Mouse (Mus musculus): ENCODE results near the gene Gopc. TPM values are rescaled to one million over a fixed set of nuclear protein-coding genes. Genes with fewer than 3 reads are reported as not detected.

Gene Gopc
- 22.0 TPM for polyA plus RNA-seq (2017; shearing (Covaris generic))

DNA sequence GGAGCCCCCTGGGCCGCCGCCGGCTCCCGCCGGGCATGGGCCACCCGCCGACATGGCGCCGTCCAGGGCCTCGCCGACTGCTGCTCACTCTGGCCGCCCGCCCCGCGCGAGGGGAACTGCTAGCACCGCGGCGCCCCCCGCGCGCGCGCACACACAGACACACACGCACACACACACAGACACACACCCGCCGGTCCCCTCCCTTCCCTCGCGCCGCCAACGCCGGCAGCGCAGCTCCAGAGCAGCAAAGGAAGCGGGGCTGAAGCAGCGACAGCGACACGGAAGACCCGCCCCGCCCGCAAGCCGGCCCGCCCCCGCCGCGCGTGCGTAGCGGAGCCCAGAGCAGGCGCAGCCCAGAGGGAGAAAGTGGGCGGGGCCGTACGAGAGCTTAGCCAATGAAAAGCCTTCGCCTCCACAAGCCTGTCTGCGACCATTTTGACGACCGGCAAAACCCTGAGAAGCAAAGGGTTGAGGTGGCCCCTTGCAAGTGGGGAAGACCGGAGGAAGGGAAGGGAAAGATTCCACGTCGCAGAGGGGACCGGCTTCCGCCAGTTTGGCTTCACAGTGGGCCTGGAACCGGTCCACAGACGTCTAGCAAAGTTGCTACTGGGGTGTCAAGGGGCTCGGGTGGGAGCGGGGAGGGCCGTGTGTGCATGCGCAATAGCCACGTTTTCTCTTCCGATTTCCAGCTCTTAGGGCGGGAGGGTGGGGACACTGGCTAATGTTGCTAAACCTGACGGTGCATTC is at the start of gene Gopc:
TSS of gene Gopc (minus strand) at position 280 of the 747 bp plus-strand sequence.

DNA sequence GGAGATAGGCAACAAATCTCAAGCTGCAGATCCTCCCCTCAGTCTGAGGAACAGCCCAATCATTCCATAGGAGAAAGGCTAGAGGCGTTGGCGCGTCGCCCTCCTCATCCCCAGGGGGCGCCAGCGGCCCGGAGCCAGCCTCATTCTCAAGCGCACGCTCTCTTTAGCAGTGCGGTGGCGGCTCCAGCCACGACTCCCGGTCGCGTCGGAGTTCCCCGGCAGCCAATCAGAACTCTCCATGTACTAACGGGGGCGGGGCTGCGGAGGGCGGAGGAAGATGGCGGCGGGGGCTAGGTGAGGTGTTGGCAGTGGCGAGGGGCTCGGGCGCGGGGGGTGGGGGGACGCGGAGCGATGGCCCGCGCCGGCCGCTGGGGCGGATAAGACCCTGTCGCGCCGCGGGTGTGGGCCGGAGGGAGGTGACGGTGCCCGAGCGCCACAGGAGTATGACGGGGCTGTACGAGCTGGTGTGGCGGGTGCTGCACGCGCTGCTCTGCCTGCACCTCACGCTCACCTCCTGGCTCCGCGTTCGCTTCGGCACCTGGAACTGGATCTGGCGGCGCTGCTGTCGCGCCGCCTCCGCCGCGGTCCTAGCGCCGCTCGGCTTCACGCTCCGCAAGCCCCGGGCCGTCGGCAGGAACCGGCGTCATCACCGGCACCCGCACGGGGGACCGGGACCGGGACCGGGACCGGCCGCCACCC is 35.5 kb upstream of the Gopc start, which contains the start of gene Nus1:
TSS of gene Nus1 (plus strand) at position 249 of the 699 bp plus-strand sequence.

GRCm38 (mm10) chr10:52388922-52389430 is 7.1 kb upstream of the Gopc start, which contains the start of gene Nepn:
Gene Nepn (plus strand): TSS chr10:52388972.

GRCm38 (mm10) chr10:52358467-52358866 is 23.5 kb downstream of the Gopc start, which contains the start of gene Gm26741:
Gene Gm26741 (plus strand): TSS chr10:52358767.

Other genes starting within 250 kb of the Gopc start
- gene Ros1, start 186.9 kb downstream of the Gopc start, polyA plus RNA-seq (2017; shearing (Covaris generic)), result 0.05 TPM
- gene Dcbld1, start 148.5 kb downstream of the Gopc start, polyA plus RNA-seq (2017; shearing (Covaris generic)), result 0.14 TPM
- gene Gm26741, start 23.4 kb downstream of the Gopc start, polyA plus RNA-seq (2017; shearing (Covaris generic)), result not detected
- not detected for gene Nepn, start 6.8 kb upstream of the Gopc start, polyA plus RNA-seq (2017; shearing (Covaris generic))
- gene Nus1, start 35.4 kb upstream of the Gopc start, polyA plus RNA-seq (2017; shearing (Covaris generic)), result 18.0 TPM